Mouse (Mus musculus) MEL (cell line): Measurements from ENCODE around the gene H2-M11.

Source experiments
- GATA1 ChIP-seq: IDR thresholded peaks from 2 replicates; pipeline ENCODE4 v1.6.1; 2011; ENCODE audit warnings: low read depth, low read length, improper control_type of control experiment
- POLR2A ChIP-seq, 2 experiments: IDR thresholded peaks; 2 replicates each; pipeline ENCODE4 v1.6.1; 2011 to 2012; ENCODE audit warnings: low read length in 2 of 2, mild to moderate bottlenecking in 2 of 2, control low read depth in 1 of 2, improper control_type of control experiment in 1 of 2, low read depth in 1 of 2, moderate library complexity in 1 of 2; ENCODE audit not compliant: control insufficient read depth in 1 of 2, insufficient read depth in 1 of 2, poor library complexity in 1 of 2

DNA sequence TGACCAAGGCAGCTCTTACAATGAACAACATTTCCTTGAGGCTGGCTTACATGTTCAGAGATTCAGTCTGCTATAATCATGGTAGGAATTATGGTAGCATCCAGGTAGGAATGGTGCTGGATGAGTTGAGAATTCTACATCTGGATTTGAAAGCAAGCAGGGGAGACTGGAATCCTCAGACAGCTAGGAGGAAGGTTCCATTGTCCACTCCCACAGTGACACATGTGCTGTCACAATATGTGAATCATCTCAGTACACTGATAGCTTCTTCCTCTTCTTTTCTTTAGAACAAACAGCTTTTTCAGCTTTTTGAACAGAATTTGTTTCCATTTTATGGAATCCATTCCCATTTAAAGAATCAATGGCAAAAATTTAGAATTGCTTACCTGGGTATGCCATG lies 43.0 kb upstream of the H2-M11 start:
- TF ChIP-seq GATA1 (no peak), POLR2A (IDR thresholded peaks at IDR 0.05; ENCODE audit: control insufficient read depth in 1 of 2, insufficient read depth in 1 of 2, low read depth in 1 of 2, low read length in 2 of 2, poor library complexity in 1 of 2) (no peak)
